In the genomic region with DNA sequence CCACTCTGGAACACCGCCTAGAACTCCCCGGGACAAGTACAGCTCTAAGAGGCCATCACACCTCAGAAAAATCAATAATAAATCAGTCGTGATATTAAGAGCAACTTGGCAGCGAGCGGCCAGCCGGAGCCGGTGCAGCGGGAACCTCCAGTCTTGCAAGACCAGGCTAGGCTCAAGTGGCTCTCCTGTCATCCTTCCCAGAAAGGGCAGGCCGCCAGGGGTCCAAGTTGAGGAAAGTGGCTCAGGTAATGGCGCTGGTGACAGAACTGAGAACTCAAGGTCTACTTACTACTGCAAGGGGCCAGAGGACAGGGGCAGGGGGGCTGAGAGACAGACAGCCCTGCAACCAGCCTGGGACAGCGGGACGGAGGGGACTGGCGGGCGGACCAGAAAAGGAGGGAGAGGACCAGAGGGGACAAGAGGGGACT, we compare ENCODE assay signal across 9 mouse cellular contexts. TPM values are rescaled to one million over a fixed set of nuclear protein-coding genes. Genes with fewer than 3 reads are reported as not detected.
A peak's percentile ranks its signal among the peaks of the same experiment; 100 is the strongest.
DNase-seq lines count a peak whose midpoint lies in the region; ATAC-seq and TF ChIP-seq lines count a peak whose summit lies in the region.
"Had no signal": no experiment of that assay in that cellular context is flagged by ENCODE, and none has a peak within 500 bp of the region (broad histone marks: within the 10 kb centered on the region; RNA-seq: fewer than 3 reads in every experiment).

No protein-coding gene starts in this region.

- peaks cover 55% of the 10 kb centered on the region for H3K27me3 ChIP-seq in megakaryocyte, embryonic 14.5 days (replicated peaks)
- no peaks in the 10 kb centered on the region for H3K27me3 ChIP-seq in lung, embryonic 14.5 days (ENCODE audit: insufficient read depth, low read length)

- no peak for ATAC-seq in megakaryocyte, adult 5-6 weeks (ENCODE audit: poor library complexity, severe bottlenecking)
- peak; percentile 63 for ATAC-seq in lung, embryonic 14.5 days (ENCODE audit: insufficient read depth)
- ATAC-seq in erythroid progenitor cell, adult 5-6 weeks (replicated peaks; ENCODE audit: low FRiP score, poor library complexity, severe bottlenecking) = no peak

- H3K27ac ChIP-seq in lung, embryonic 14.5 days (ENCODE audit: low read depth) = 0 out of 2 replicates have a peak overlapping the region, but pooled peaks have one; percentile 65

- peak overlapping the region; percentile 65 for H3K9ac ChIP-seq in lung, embryonic 14.5 days

- H3K9me3 ChIP-seq in megakaryocyte, embryonic 14.5 days = no peaks in the 10 kb centered on the region
- no peaks in the 10 kb centered on the region for H3K9me3 ChIP-seq in lung, embryonic 14.5 days (ENCODE audit: low read depth, low read length)

- peaks cover 6% of the 10 kb centered on the region; the same call in 1 of the 2 replicates for H3K4me1 ChIP-seq in megakaryocyte, embryonic 14.5 days
- peaks cover 11% of the 10 kb centered on the region for H3K4me1 ChIP-seq in lung, embryonic 14.5 days (ENCODE audit: insufficient read depth)

- H3K4me2 ChIP-seq in lung, embryonic 14.5 days = peak overlapping the region; percentile 64

- peak overlapping the region; percentile 87 for H3K4me3 ChIP-seq in megakaryocyte, embryonic 14.5 days (replicated peaks)
- H3K4me3 ChIP-seq in lung, embryonic 14.5 days (ENCODE audit: low read depth, low read length) = peak overlapping the region; percentile 60

- 0 out of 2 replicates have a peak, but pooled peaks have one; percentile 25 for TF ChIP-seq CTCF in lung, embryonic 14.5 days (IDR thresholded peaks at IDR 0.05; ENCODE audit: low read depth)

- no peaks in the 10 kb centered on the region for H3K36me3 ChIP-seq in megakaryocyte, embryonic 14.5 days (replicated peaks; ENCODE audit: low read length)
- H3K36me3 ChIP-seq in lung, embryonic 14.5 days (ENCODE audit: insufficient read depth) = no peaks in the 10 kb centered on the region

- DNase-seq in cerebellum, postnatal 25 days = peak; percentile 75 to 78
- DNase-seq in gastrocnemius, postnatal 25 days = peak; percentile 65
- DNase-seq in kidney, adult 8-10 months = peak; percentile 23 to 25
- peak; percentile 61 for DNase-seq in lung, embryonic 14.5 days
- peak; percentile 51 for DNase-seq in retina, postnatal 1 day

- under 1% methylated on average over 14 of the region's 14 CpGs for WGBS in lung, embryonic 14.5 days

RNA-seq across cellular contexts. Expression of a gene that starts 0.8 kb away (rescaled TPM):
- polyA plus RNA-seq in megakaryocyte, embryonic 14.5 days (2012; ENCODE audit: insufficient read depth, low replicate concordance) = 0.40 TPM in 1 of 2 replicates, not detected in the other
- 22.4 and 23.3 TPM in 2 replicates for total RNA-seq in megakaryocyte, adult 5-6 weeks (2015)
- total RNA-seq in megakaryocyte, adult 5-6 weeks (2017) = 29.3 and 38.7 TPM in 2 replicates
- 1 to 10 TPM; 3.6 to 4.5 TPM for total RNA-seq in gastrocnemius, postnatal 25 days (2021)
- 14.1 and 15.0 TPM in 2 replicates for polyA plus RNA-seq in lung, embryonic 14.5 days (2014; fragmentation: Nextera tagmentation; extraction: Ambion mirVana)
- total RNA-seq in erythroid progenitor cell, adult 5-6 weeks (2015; ENCODE audit: low replicate concordance) = 0.42 and 1.8 TPM in 2 replicates
- 3.1 and 3.6 TPM in 2 replicates for total RNA-seq in erythroid progenitor cell, adult 5-6 weeks (2017; ENCODE audit: low replicate concordance)

RNA-seq across cellular contexts. Expression of a gene that starts 55.1 kb away (rescaled TPM):
- not detected in 2 replicates for polyA plus RNA-seq in megakaryocyte, embryonic 14.5 days (2012; ENCODE audit: insufficient read depth, low replicate concordance)
- not detected in 2 replicates for total RNA-seq in megakaryocyte, adult 5-6 weeks (2015)
- total RNA-seq in megakaryocyte, adult 5-6 weeks (2017) = not detected in 2 replicates
- not detected for total RNA-seq in gastrocnemius, postnatal 25 days (2021)
- not detected in 2 replicates for polyA plus RNA-seq in lung, embryonic 14.5 days (2014; fragmentation: Nextera tagmentation; extraction: Ambion mirVana)
- total RNA-seq in erythroid progenitor cell, adult 5-6 weeks (2015; ENCODE audit: low replicate concordance) = not detected in 2 replicates
- 1.3 TPM in 1 of 2 replicates, not detected in the other for total RNA-seq in erythroid progenitor cell, adult 5-6 weeks (2017; ENCODE audit: low replicate concordance)
- total RNA-seq: layer of hippocampus, postnatal 14 days had no signal

Comparison
In these comparisons a context has a peak if more than half of its experiments do, and no peak if none do; other contexts are left out.
1. DNase-seq: peak in every context shown above with its lines; median percentile 76 in cerebellum, postnatal 25 days; 65 in gastrocnemius, postnatal 25 days; 61 in lung, embryonic 14.5 days; 51 in retina, postnatal 1 day; 24 in kidney, adult 8-10 months.
2. RNA of a gene that starts 0.8 kb away (total RNA-seq): 22.4 to 38.7 TPM in megakaryocyte, adult 5-6 weeks; 3.6 to 4.5 TPM in gastrocnemius, postnatal 25 days and 0.42 to 3.6 TPM in erythroid progenitor cell, adult 5-6 weeks; every median in the first group is over 4 times any median in the second.